Mouse (Mus musculus) forebrain, postnatal 0 days (tissue): ENCODE results near the gene Kctd11. TPM values are rescaled to one million over a fixed set of nuclear protein-coding genes. Genes with fewer than 3 reads are reported as not detected.
"Not testable (repeated sequence)": the region's sequence is repeated elsewhere in the genome, so short reads cannot be mapped to it uniquely, and the experiment has no call there.

ENCODE experiments used
- ATAC-seq: fragments of 200-750 bp; cut with Nextera tagmentation; 2 replicates; pipeline ENCODE4 v1.8.0; 2017; ENCODE audit warnings: mild to moderate bottlenecking, moderate library complexity
- DNase-seq: peaks from one replicate; pipeline ENCODE4 v3.0.0-alpha.2; 2015
- H3K27ac ChIP-seq: fragments of 300-500 bp; sonication (generic); 2 replicates; pipeline ENCODE4 v1.5.1; 2014; ENCODE audit warnings: low read depth, mild to moderate bottlenecking, antibody characterized with exemption, low read length, moderate library complexity, mixed read lengths
- H3K27me3 ChIP-seq: fragments of 300-500 bp; sonication (generic); 2 replicates; pipeline ENCODE4 v1.6.1; 2014; ENCODE audit warnings: mild to moderate bottlenecking, low read length, mixed read lengths; ENCODE audit not compliant: insufficient read depth
- H3K36me3 ChIP-seq: fragments of 300-500 bp; sonication (generic); 2 replicates; pipeline ENCODE4 v1.6.1; 2014; ENCODE audit warnings: mild to moderate bottlenecking, moderate library complexity; ENCODE audit not compliant: insufficient read depth
- H3K4me1 ChIP-seq: fragments of 300-500 bp; sonication (generic); 2 replicates; pipeline ENCODE4 v1.6.1; 2014; ENCODE audit warnings: antibody characterized with exemption; ENCODE audit not compliant: insufficient read depth
- H3K4me2 ChIP-seq: fragments of 300-500 bp; sonication (generic); 2 replicates; pipeline ENCODE4 v1.6.1; 2014; ENCODE audit warnings: low read depth, mild to moderate bottlenecking, moderate library complexity
- H3K4me3 ChIP-seq: fragments of 300-500 bp; sonication (generic); 2 replicates; pipeline ENCODE4 v1.5.1; 2014; ENCODE audit warnings: low read depth, low read length, mixed read lengths
- H3K9ac ChIP-seq: fragments of 300-500 bp; sonication (generic); 2 replicates; pipeline ENCODE4 v1.6.1; 2014; ENCODE audit warnings: mild to moderate bottlenecking
- H3K9me3 ChIP-seq: fragments of 300-500 bp; sonication (generic); 2 replicates; pipeline ENCODE4 v1.6.1; 2016; ENCODE audit warnings: low read length
- CTCF ChIP-seq: sonication (generic); IDR thresholded peaks from 2 replicates; pipeline ENCODE4 v1.5.1; 2016; ENCODE audit warnings: antibody characterized with exemption, control low read depth, low read depth
- WGBS: fragments of 180-500 bp; shearing (Covaris S2); extraction: QIAGEN DNeasy Blood & Tissue Kit; methylation state at CpG from one replicate; pipeline ENCODE4 v1.1.7; 2014; 5-methylcytosine and 5-hydroxymethylcytosine counted together
- polyA plus RNA-seq: library from polyadenylated mRNA; unstranded; fragments of >200 nt; fragmentation: Nextera tagmentation; extraction: Ambion mirVana; gene quantifications from 2 replicates; pipeline ENCODE4 v1.2.1, GENCODE M21; 2015
- total RNA-seq: library from RNA; depleted of rRNA; stranded (reverse); fragments of >200 nt; gene quantifications from 2 replicates; pipeline ENCODE4 v1.2.3, GENCODE M21; 2014; rRNA removed

The Kctd11 gene
- 1.0 and 1.3 TPM in 2 replicates for total RNA-seq
- 0.58 and 0.88 TPM in 2 replicates for polyA plus RNA-seq

GRCm38 (mm10) chr11:69880853-69881603 lies at the start of gene Kctd11:
TSS of gene Kctd11 (minus strand) at chr11:69881406.
- WGBS = 3% methylated on average over 46 of the region's 46 CpGs
- DNase-seq = peak; percentile 60

GRCm38 (mm10) chr11:69930176-69930575 lies 49.0 kb upstream of the Kctd11 start:
- H3K4me1 ChIP-seq, H3K27ac ChIP-seq, ATAC-seq, H3K9me3 ChIP-seq, H3K9ac ChIP-seq, H3K27me3 ChIP-seq, H3K4me2 ChIP-seq, DNase-seq, H3K4me3 ChIP-seq, H3K36me3 ChIP-seq: not testable (repeated sequence)
- WGBS = 94% methylated on average over 8 of the region's 8 CpGs

More at GRCm38 (mm10) chr11:69880853-69881603, at the start of gene Kctd11:
- Histone ChIP-seq H3K4me3 (peak within 1 kb of the TSS; percentile 37), H3K9ac (peak within 1 kb of the TSS; percentile 40), H3K36me3 (no peaks in the 10 kb centered on the region), H3K4me1 (peaks cover 9% of the 10 kb centered on the region; the same call in 1 of the 2 replicates), H3K4me2 (peak within 1 kb of the TSS; percentile 65), H3K27ac (peak within 1 kb of the TSS; percentile 40; the same call in 1 of the 2 replicates), H3K9me3 (no peaks in the 10 kb centered on the region), H3K27me3 (no peaks in the 10 kb centered on the region; the same call in 1 of the 2 replicates)
- peak; percentile 27 for TF ChIP-seq CTCF
- ATAC-seq = peak; percentile 74

GRCm38 (mm10) chr11:69929712-69930111 lies 48.5 kb upstream of the Kctd11 start:
- Histone ChIP-seq H3K4me2 (no peak overlapping the region), H3K4me3 (no peak overlapping the region), H3K4me1 (no peaks in the 10 kb centered on the region), H3K36me3 (no peaks in the 10 kb centered on the region), H3K9me3 (no peaks in the 10 kb centered on the region), H3K9ac (no peak overlapping the region), H3K27me3 (no peaks in the 10 kb centered on the region), H3K27ac (no peak overlapping the region)
- no peak for DNase-seq
- no peak for TF ChIP-seq CTCF
- whole genome bisulfite sequencing = 82% methylated on average over 4 of the region's 4 CpGs
- ATAC-seq = no peak

GRCm38 (mm10) chr11:69927501-69927900 lies 46.3 kb upstream of the Kctd11 start:
- Histone ChIP-seq H3K36me3 (no peaks in the 10 kb centered on the region), H3K4me1 (no peaks in the 10 kb centered on the region), H3K27ac (no peak overlapping the region), H3K4me3 (no peak overlapping the region), H3K9me3 (no peaks in the 10 kb centered on the region), H3K27me3 (no peaks in the 10 kb centered on the region), H3K9ac (no peak overlapping the region), H3K4me2 (no peak overlapping the region)
- ATAC-seq (no peak), DNase-seq (no peak)
- WGBS = 96% methylated on average over 2 of the region's 2 CpGs
- TF ChIP-seq CTCF = no peak

GRCm38 (mm10) chr11:69922796-69923195 lies 41.6 kb upstream of the Kctd11 start:
- peaks cover 14% of the 10 kb centered on the region for H3K36me3 ChIP-seq
- no peak for TF ChIP-seq CTCF
- H3K9me3 ChIP-seq = no peaks in the 10 kb centered on the region
- H3K4me2 ChIP-seq = no peak overlapping the region; the same call in 1 of the 2 replicates
- 75% methylated on average over 3 of the region's 3 CpGs for WGBS
- H3K27ac ChIP-seq = no peak overlapping the region
- H3K27me3 ChIP-seq = no peaks in the 10 kb centered on the region
- H3K9ac ChIP-seq = no peak overlapping the region
- H3K4me3 ChIP-seq = no peak overlapping the region
- DNase-seq = no peak
- H3K4me1 ChIP-seq = peaks cover 7% of the 10 kb centered on the region; the same call in 1 of the 2 replicates
- no peak for ATAC-seq

GRCm38 (mm10) chr11:69922012-69922756 lies 41.0 kb upstream of the Kctd11 start:
- H3K36me3 ChIP-seq = peaks cover 20% of the 10 kb centered on the region
- peak overlapping the region; percentile 83 for H3K27ac ChIP-seq
- ATAC-seq = no peak
- H3K4me3 ChIP-seq = peak overlapping the region; percentile 45
- H3K9ac ChIP-seq = peak overlapping the region; percentile 42
- no peaks in the 10 kb centered on the region for H3K9me3 ChIP-seq
- no peak for TF ChIP-seq CTCF
- WGBS = 2% methylated on average over 12 of the region's 12 CpGs
- no peaks in the 10 kb centered on the region for H3K27me3 ChIP-seq
- DNase-seq = no peak
- peaks cover 7% of the 10 kb centered on the region; the same call in 1 of the 2 replicates for H3K4me1 ChIP-seq
- peak overlapping the region; percentile 57 for H3K4me2 ChIP-seq
